Comparison of ENCODE assay signal across 8 mouse cellular contexts in the genomic region with DNA sequence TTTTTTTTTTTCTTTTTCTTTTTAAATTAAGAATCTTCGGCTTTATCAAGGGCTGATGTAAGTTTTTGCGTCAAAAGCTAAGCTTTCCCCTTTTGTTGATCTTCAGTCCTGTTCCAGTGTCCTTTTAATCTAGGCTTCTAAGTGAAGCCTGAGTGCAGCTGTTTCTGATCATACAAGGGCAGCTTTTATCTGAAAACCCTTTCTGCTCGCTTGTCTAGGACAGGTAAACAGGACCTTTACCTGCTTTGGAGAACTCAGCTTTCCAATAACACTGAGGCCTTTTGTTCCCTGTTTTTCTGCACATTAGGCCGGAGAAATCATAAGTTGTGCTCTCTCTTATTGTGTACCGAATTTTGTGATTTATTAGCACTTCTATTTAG. TPM values are rescaled to one million over a fixed set of nuclear protein-coding genes. Genes with fewer than 3 reads are reported as not detected.
DNase-seq lines count a peak whose midpoint lies in the region; ATAC-seq and TF ChIP-seq lines count a peak whose summit lies in the region.

No protein-coding gene starts in this region.

- H3K36me3 ChIP-seq in erythroblast, embryonic 14.5 days (ENCODE audit: control insufficient read depth), result peaks cover 6% of the 10 kb centered on the region
- peaks cover 12% of the 10 kb centered on the region for H3K36me3 ChIP-seq in E14TG2a.4 (ENCODE audit: insufficient read depth, low read length)
- no peaks in the 10 kb centered on the region for H3K36me3 ChIP-seq in forebrain, embryonic 16.5 days (ENCODE audit: control insufficient read depth, insufficient read depth)
- H3K36me3 ChIP-seq in macrophage (ENCODE audit: inconsistent target), result peaks cover 3% of the 10 kb centered on the region; the same call in 1 of the 2 replicates

- H3K9ac ChIP-seq in forebrain, embryonic 16.5 days (replicated peaks; ENCODE audit: low read depth, low read length), result peak overlapping the region; percentile 86

- H3K9me3 ChIP-seq in erythroblast, embryonic 14.5 days (ENCODE audit: control insufficient read depth, low read length), result no peaks in the 10 kb centered on the region
- no peaks in the 10 kb centered on the region for H3K9me3 ChIP-seq in E14TG2a.4 (ENCODE audit: low read length)
- H3K9me3 ChIP-seq in forebrain, embryonic 16.5 days (ENCODE audit: control insufficient read depth, low read length), result no peaks in the 10 kb centered on the region

- H3K27me3 ChIP-seq in erythroblast, embryonic 14.5 days (ENCODE audit: control insufficient read depth), result no peaks in the 10 kb centered on the region
- no peaks in the 10 kb centered on the region for H3K27me3 ChIP-seq in E14TG2a.4 (ENCODE audit: insufficient read depth, low read length)
- no peaks in the 10 kb centered on the region for H3K27me3 ChIP-seq in forebrain, embryonic 16.5 days (replicated peaks; ENCODE audit: control insufficient read depth, insufficient read depth, low read length)

- peaks cover 32% of the 10 kb centered on the region for H3K79me2 ChIP-seq in macrophage (ENCODE audit: inconsistent target)

- TF ChIP-seq CTCF in E14TG2a.4 (conservative IDR thresholded peaks at IDR 0.05; ENCODE audit: low read length), result no peak

- no peak for ATAC-seq in erythroblast, adult 5-6 weeks (replicated peaks; ENCODE audit: low FRiP score, poor library complexity, severe bottlenecking)
- no peak for ATAC-seq in forebrain, embryonic 16.5 days

- DNase-seq in urinary bladder, postnatal 36 days (ENCODE audit: low spot score in 2 of 2), result no peak
- no peak for DNase-seq in right cerebral cortex, postnatal 10 days (ENCODE audit: low spot score in 2 of 2)
- DNase-seq in lung, postnatal 14 days, result no peak

- 25% methylated on average over 5 of the region's 5 CpGs for WGBS in forebrain, embryonic 16.5 days
- WGBS in macrophage (ENCODE audit: missing documents), result 19% methylated on average over 5 of the region's 5 CpGs

- H3K4me1 ChIP-seq in erythroblast, embryonic 14.5 days (ENCODE audit: control insufficient read depth), result peaks cover 13% of the 10 kb centered on the region
- H3K4me1 ChIP-seq in E14TG2a.4 (replicated peaks; ENCODE audit: low read depth, low read length), result peaks cover 30% of the 10 kb centered on the region
- peaks cover 13% of the 10 kb centered on the region for H3K4me1 ChIP-seq in forebrain, embryonic 16.5 days (replicated peaks; ENCODE audit: control insufficient read depth, insufficient read depth, low read length)

- H3K27ac ChIP-seq in forebrain, embryonic 16.5 days (ENCODE audit: low read length), result peak overlapping the region; percentile 100
- peak overlapping the region; percentile 79 for H3K27ac ChIP-seq in macrophage

- H3K4me2 ChIP-seq in forebrain, embryonic 16.5 days (ENCODE audit: low read length), result peak overlapping the region; percentile 63

- H3K4me3 ChIP-seq in erythroblast, embryonic 14.5 days (replicated peaks), result peak overlapping the region; percentile 95
- H3K4me3 ChIP-seq in E14TG2a.4 (replicated peaks; ENCODE audit: low read length), result peak overlapping the region; percentile 90
- peak overlapping the region; percentile 71 for H3K4me3 ChIP-seq in forebrain, embryonic 16.5 days (replicated peaks; ENCODE audit: low read length)
- peak overlapping the region; percentile 30 for H3K4me3 ChIP-seq in macrophage (ENCODE audit: inconsistent target)

RNA-seq across cellular contexts. Expression of a gene that starts 27.3 kb away (rescaled TPM):
- polyA plus RNA-seq in erythroblast, embryonic 14.5 days (2012), result not detected in 2 replicates
- not detected in 2 replicates for total RNA-seq in erythroblast, adult 5-6 weeks (2015; ENCODE audit: low replicate concordance)
- not detected in 2 replicates for total RNA-seq in erythroblast, adult 5-6 weeks (2017; ENCODE audit: low replicate concordance)
- polyA plus RNA-seq in forebrain, embryonic 16.5 days (2015; fragmentation: Nextera tagmentation; extraction: Ambion mirVana), result not detected in 2 replicates
- not detected for total RNA-seq in macrophage (2018; cell fraction: chromatin; rRNA removed)
- not detected for total RNA-seq in macrophage (2018; cell fraction: cytosol; rRNA removed)
- not detected for total RNA-seq in macrophage (2018; cell fraction: nucleus; rRNA removed)
- not detected in 3 replicates for polyA plus RNA-seq in macrophage (2018)

Comparison
In these comparisons a context has a peak if more than half of its experiments do, and no peak if none do; other contexts are left out.
1. H3K4me3 ChIP-seq: peak in every context shown above with its lines; median percentile 95 in erythroblast, embryonic 14.5 days; 90 in E14TG2a.4; 71 in forebrain, embryonic 16.5 days; 30 in macrophage.